Mouse (Mus musculus) C2C12 (cell line): Measurements from ENCODE around the gene Scd4. TPM values are rescaled to one million over a fixed set of nuclear protein-coding genes. Genes with fewer than 3 reads are reported as not detected.
A peak's percentile ranks its signal among the peaks of the same experiment; 100 is the strongest.

Source experiments
- H3K27me3 ChIP-seq: one replicate; pipeline ENCODE4 v1.6.1; 2011; ENCODE audit not compliant: control insufficient read depth, insufficient read depth, insufficient read length
- H3K36me3 ChIP-seq: one replicate; pipeline ENCODE4 v1.6.1; 2011; ENCODE audit not compliant: control insufficient read depth, insufficient read depth
- H3K4me3 ChIP-seq: one replicate; pipeline ENCODE4 v1.5.1; 2011; ENCODE audit warnings: mild to moderate bottlenecking, control low read depth; ENCODE audit not compliant: poor library complexity, insufficient read depth, severe bottlenecking
- H3K79me2 ChIP-seq: one replicate; pipeline ENCODE4 v1.6.1; 2011; ENCODE audit not compliant: control insufficient read depth, insufficient read depth
- H3K79me3 ChIP-seq: one replicate; pipeline ENCODE4 v1.6.1; 2011; ENCODE audit warnings: low read depth, control low read depth
- H3ac ChIP-seq: one replicate; pipeline ENCODE3; 2011; ENCODE audit warnings: low read depth; ENCODE audit not compliant: control insufficient read depth, insufficient read length
- CEBPB ChIP-seq: IDR thresholded peaks from one replicate; pipeline ENCODE4 v1.6.1; 2011; ENCODE audit warnings: low read depth, mild to moderate bottlenecking, control low read depth, moderate library complexity
- CTCF ChIP-seq: IDR thresholded peaks from one replicate; pipeline ENCODE4 v1.5.1; 2011; ENCODE audit not compliant: control insufficient read depth, insufficient read depth, insufficient read length
- FOSL1 ChIP-seq: IDR thresholded peaks from one replicate; pipeline ENCODE4 v1.8.0; 2011; ENCODE audit warnings: mild to moderate bottlenecking, low read length; ENCODE audit not compliant: poor library complexity, insufficient read depth, severe bottlenecking
- MAX ChIP-seq: IDR thresholded peaks from one replicate; pipeline ENCODE4 v1.6.1; 2011; ENCODE audit warnings: mild to moderate bottlenecking, control low read depth
- MYOD1 ChIP-seq: IDR thresholded peaks from one replicate; pipeline ENCODE4 v1.6.1; 2011; ENCODE audit warnings: low read depth; ENCODE audit not compliant: control insufficient read depth, insufficient read length
- MYOG ChIP-seq: IDR thresholded peaks from one replicate; pipeline ENCODE4 v1.6.1; 2011; ENCODE audit not compliant: control insufficient read depth, insufficient read length; ENCODE audit errors: extremely low read depth
- USF1 ChIP-seq: IDR thresholded peaks from one replicate; pipeline ENCODE4 v1.6.1; 2011; ENCODE audit warnings: low read depth, mild to moderate bottlenecking, control low read depth, moderate library complexity
- polyA plus RNA-seq: library from polyadenylated mRNA; unstranded; fragments of >200 nt; fragmentation: generic; extraction: Trizol; gene quantifications from one replicate; pipeline ENCODE4 v1.2.1, GENCODE M21; 2012; ENCODE audit warnings: missing spikeins

The Scd4 gene
- polyA plus RNA-seq, 1 experiment, result 0.05 TPM

DNA sequence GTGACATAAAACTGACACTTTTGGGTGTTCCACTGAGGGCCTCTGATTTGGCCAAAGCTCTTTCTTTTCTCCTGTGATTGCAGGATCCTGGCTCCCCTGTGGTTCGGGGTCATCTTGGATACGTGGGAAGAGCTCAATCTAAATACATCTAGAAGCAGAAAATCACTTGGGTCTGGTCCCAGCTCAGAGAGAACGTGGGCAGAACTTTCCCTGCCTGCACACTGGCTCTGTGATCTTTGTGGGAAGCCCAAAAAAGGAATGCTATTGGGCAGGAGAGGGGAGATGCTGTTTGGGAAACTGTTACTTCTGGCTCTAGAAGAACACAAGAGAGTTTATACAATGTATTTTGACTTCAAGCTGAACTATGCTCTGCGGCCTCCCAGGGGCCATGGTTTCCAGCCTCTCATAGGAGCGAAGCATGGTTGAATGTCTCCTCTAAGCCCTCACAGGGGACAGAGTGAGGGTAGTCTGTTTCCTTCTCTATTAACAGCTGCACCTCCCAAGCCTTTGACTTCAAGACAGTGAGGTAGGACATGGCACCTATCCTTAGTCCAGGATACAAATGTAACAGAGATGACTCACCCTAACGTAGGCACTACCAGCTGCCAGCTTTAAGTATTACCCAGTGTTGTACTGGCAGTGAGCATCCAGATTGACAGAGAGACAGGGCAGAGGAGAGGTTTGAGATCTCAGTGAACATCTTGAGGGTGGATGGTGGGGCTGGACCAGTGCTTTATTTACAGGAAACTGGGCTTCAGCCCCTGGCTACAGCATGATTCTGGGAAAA, 3.2 kb downstream of the Scd4 start:
- H3K79me2 ChIP-seq, result no peaks in the 10 kb centered on the region
- TF ChIP-seq CTCF (no peak), MAX (no peak), MYOG (no peak)

DNA sequence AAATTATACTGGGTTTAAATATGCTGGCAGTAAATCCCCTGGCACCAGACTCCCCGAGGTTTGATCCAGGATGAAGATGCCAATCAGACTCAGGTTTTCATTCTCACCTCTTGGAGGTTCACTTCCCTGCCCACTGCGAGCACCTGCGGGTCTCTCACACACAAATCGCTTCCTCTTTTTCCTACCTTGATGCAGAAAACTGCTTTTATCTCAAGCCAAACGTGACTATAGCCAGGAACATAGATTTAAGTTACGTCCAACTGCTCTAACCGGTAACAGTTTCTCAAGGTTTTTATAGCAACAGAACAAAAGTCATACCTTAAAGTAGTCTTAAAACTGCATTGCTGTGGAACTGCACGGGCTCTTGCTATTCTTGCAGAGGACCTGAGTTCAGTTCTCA, 16.8 kb downstream of the Scd4 start:
- no peak overlapping the region for H3K4me3 ChIP-seq
- H3ac ChIP-seq, result no peak overlapping the region
- H3K79me3 ChIP-seq, result no peaks in the 10 kb centered on the region
- TF ChIP-seq FOSL1 (no peak), MAX (no peak), CEBPB (no peak), MYOG (no peak), USF1 (no peak), MYOD1 (no peak), CTCF (no peak)
- no peaks in the 10 kb centered on the region for H3K36me3 ChIP-seq
- no peaks in the 10 kb centered on the region for H3K27me3 ChIP-seq
- H3K79me2 ChIP-seq, result no peaks in the 10 kb centered on the region

More for the DNA sequence above, 3.2 kb downstream of the Scd4 start:
- Histone ChIP-seq H3K79me3 (no peaks in the 10 kb centered on the region), H3K4me3 (no peak overlapping the region), H3K27me3 (no peaks in the 10 kb centered on the region), H3K36me3 (no peaks in the 10 kb centered on the region), H3ac (no peak overlapping the region)

DNA sequence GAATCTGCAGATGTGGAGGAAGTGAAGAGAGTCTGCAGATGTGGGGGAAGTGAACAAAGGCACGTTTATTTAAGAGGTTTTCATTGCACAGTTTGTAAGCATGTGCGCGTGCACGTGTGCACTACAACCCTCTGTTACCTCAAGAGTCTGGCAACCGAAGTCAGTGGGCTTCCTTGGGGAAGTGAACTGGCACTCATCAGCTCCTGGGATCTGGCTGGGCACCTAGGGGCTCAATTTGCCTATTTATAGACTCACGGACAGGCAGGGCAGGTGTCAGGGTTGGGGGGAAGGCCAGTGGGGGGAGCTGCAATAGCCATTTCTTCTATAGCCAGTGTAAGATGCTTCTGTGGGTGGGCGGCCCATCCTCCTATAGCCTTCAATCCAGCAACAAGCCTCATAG, 18.9 kb downstream of the Scd4 start:
- no peaks in the 10 kb centered on the region for H3K79me3 ChIP-seq
- no peak for TF ChIP-seq MAX
- no peak for TF ChIP-seq MYOD1
- TF ChIP-seq USF1, result no peak
- TF ChIP-seq CEBPB, result no peak
- no peak for TF ChIP-seq MYOG
- no peak for TF ChIP-seq CTCF
- no peak for TF ChIP-seq FOSL1

DNA sequence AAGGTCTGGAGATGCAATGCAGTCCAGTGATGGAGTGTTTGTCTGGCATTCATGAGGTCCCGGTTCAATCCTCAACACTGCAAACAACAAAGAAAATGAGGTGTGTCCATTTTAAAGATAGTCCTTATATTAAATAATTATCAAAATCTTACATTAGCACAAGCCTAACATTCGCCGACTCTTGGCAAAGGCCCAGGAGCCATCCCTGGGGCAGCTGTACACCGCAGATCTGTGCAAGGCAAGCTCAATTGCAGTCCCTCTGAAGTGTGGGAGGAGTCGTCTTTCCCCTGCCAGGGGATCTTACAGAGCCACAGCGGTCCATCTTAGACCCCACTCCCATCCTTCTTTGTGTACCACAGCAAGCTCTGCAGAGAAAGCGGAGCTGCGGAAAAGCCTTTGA, 25.8 kb downstream of the Scd4 start:
- TF ChIP-seq FOSL1, result no peak
- TF ChIP-seq USF1, result no peak
- no peaks in the 10 kb centered on the region for H3K79me3 ChIP-seq
- H3K79me2 ChIP-seq, result no peaks in the 10 kb centered on the region

More for the DNA sequence above, 18.9 kb downstream of the Scd4 start:
- H3K79me2 ChIP-seq, result no peaks in the 10 kb centered on the region
- H3ac ChIP-seq, result no peak overlapping the region
- no peaks in the 10 kb centered on the region for H3K27me3 ChIP-seq
- H3K36me3 ChIP-seq, result no peaks in the 10 kb centered on the region
- H3K4me3 ChIP-seq, result no peak overlapping the region

DNA sequence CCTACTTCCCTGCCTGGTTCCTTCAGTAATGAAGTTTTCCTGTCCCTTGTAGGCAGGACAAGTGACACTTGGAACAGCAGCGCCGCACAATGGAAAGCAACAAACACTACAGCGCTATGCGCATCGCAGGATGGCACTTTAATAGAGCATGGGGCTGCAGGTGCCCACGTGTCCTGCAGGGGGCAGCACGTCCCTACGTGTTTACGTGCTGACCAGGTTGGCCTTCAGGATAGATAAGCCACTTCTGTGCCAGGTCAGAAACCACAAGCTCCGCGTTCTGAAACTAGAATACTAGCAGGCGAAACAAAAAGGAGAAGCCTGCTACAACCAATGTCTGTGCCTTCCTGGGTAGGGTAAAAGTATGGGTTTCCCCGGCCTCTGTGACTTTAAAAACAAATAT, 30.6 kb downstream of the Scd4 start:
- Histone ChIP-seq H3K79me3 (no peaks in the 10 kb centered on the region), H3ac (no peak overlapping the region), H3K27me3 (no peaks in the 10 kb centered on the region), H3K79me2 (no peaks in the 10 kb centered on the region), H3K4me3 (no peak overlapping the region), H3K36me3 (no peaks in the 10 kb centered on the region)
- TF ChIP-seq MYOG (no peak), CEBPB (no peak), FOSL1 (no peak), USF1 (peak; percentile 61), MYOD1 (no peak), MAX (peak; percentile 61), CTCF (peak; percentile 95)

More for the DNA sequence above, 25.8 kb downstream of the Scd4 start:
- H3ac ChIP-seq, result no peak overlapping the region
- H3K4me3 ChIP-seq, result no peak overlapping the region
- H3K36me3 ChIP-seq, result no peaks in the 10 kb centered on the region
- no peaks in the 10 kb centered on the region for H3K27me3 ChIP-seq

DNA sequence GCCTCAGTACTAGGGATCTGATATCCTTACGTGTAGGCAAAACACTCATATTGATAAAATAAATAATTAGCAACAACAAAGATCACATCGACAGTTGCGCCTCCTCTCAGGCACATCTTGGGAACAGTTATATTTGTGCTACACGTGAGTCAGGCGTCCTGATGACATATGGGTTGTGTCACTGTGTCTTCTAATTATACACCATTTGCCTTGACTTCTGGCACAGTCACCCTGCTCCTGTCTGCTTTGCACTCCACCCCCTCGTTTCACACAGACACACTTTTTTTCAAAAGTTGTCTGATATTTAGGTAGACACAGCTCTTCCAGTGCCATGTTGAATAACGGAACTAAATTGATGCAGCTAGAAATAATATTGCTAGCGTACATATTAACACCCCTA, 31.1 kb downstream of the Scd4 start:
- no peaks in the 10 kb centered on the region for H3K79me2 ChIP-seq
- TF ChIP-seq CEBPB (no peak), MAX (no peak), MYOG (no peak), MYOD1 (no peak), CTCF (no peak), USF1 (no peak), FOSL1 (no peak)
- H3K79me3 ChIP-seq, result no peaks in the 10 kb centered on the region
- no peaks in the 10 kb centered on the region for H3K27me3 ChIP-seq
- H3K4me3 ChIP-seq, result no peak overlapping the region
- H3ac ChIP-seq, result no peak overlapping the region
- H3K36me3 ChIP-seq, result no peaks in the 10 kb centered on the region
